Mouse (Mus musculus): ENCODE results near the gene Kcnk12. TPM values are rescaled to one million over a fixed set of nuclear protein-coding genes. Genes with fewer than 3 reads are reported as not detected.

The Kcnk12 gene
- total RNA-seq, 2 experiments from 2014 or later: 29.9 to 35.0 TPM

- intact Hi-C loops (cut with DNase I): no loop called here
- no peak for DNase-seq (ENCODE audit: low spot score in 2 of 2)
Observed at GRCm38 (mm10) chr17:87737144-87737543, 60.6 kb downstream of the Kcnk12 start.

GRCm38 (mm10) chr17:87734471-87734870, 63.3 kb downstream of the Kcnk12 start:
- intact Hi-C loops (cut with DNase I): no loop called here

GRCm38 (mm10) chr17:87731962-87732361, 65.8 kb downstream of the Kcnk12 start:
- intact Hi-C loops (cut with DNase I): no loop called here
- no peak for DNase-seq (ENCODE audit: low spot score in 2 of 2)

More at GRCm38 (mm10) chr17:87734471-87734870, 63.3 kb downstream of the Kcnk12 start:
- no peak for DNase-seq (ENCODE audit: low spot score in 2 of 2)

- intact Hi-C loops (cut with DNase I): loop anchor here (2.0 kb wide), 1 partner anchor 18 kb away; no protein-coding TSS in a partner anchor
- peak; percentile 43 to 63 for DNase-seq (ENCODE audit: low spot score in 2 of 2)
Observed at GRCm38 (mm10) chr17:87726489-87727356, 71.1 kb downstream of the Kcnk12 start.

GRCm38 (mm10) chr17:87724727-87725126, 73.1 kb downstream of the Kcnk12 start:
- intact Hi-C loops (cut with DNase I): no loop called here
- DNase-seq (ENCODE audit: low spot score in 2 of 2): no peak

GRCm38 (mm10) chr17:87700101-87700500, 97.7 kb downstream of the Kcnk12 start:
- intact Hi-C loops (cut with DNase I): no loop called here

GRCm38 (mm10) chr17:87698996-87699765, 98.6 kb downstream of the Kcnk12 start:
- intact Hi-C loops (cut with DNase I): no loop called here
- no peak for DNase-seq (ENCODE audit: low spot score in 2 of 2)

More at GRCm38 (mm10) chr17:87700101-87700500, 97.7 kb downstream of the Kcnk12 start:
- DNase-seq (ENCODE audit: low spot score in 2 of 2): no peak

GRCm38 (mm10) chr17:87696814-87697213, 101.0 kb downstream of the Kcnk12 start:
- DNase-seq (ENCODE audit: low spot score in 2 of 2): no peak
- intact Hi-C loops (cut with DNase I): no loop called here

- DNase-seq (ENCODE audit: low spot score in 2 of 2): no peak
- intact Hi-C loops (cut with DNase I): no loop called here
Observed at GRCm38 (mm10) chr17:87695874-87696465, 101.8 kb downstream of the Kcnk12 start.

Other genes starting within 250 kb of the Kcnk12 start
- under 1 TPM; 0.20 to 0.57 TPM for gene Epcam, start 162.0 kb downstream of the Kcnk12 start, total RNA-seq (2021)
- 10 to 100 TPM; 29.8 to 31.2 TPM for gene Msh2, start 125.7 kb downstream of the Kcnk12 start, total RNA-seq (2021)
- gene Rpl36-ps4, start 123.0 kb upstream of the Kcnk12 start, total RNA-seq (2021): not detected
- gene Msh6, start 177.1 kb upstream of the Kcnk12 start, total RNA-seq (2021): 10 to 100 TPM; 14.4 to 16.4 TPM

All from left cerebral cortex, postnatal 14 days (tissue).